Mouse (Mus musculus): ENCODE data around the gene Armt1.

GRCm38 (mm10) chr10:4389036-4389435, 43.2 kb upstream of the Armt1 start:
- TF ChIP-seq RAD21 (IDR thresholded peaks at IDR 0.05; ENCODE audit: low read depth, low read length) (no peak), POLR2A (IDR thresholded peaks at IDR 0.05; ENCODE audit: low read depth, low read length) (no peak), KAT2A (IDR thresholded peaks at IDR 0.05; ENCODE audit: insufficient replicate concordance, low read length) (no peak), MAFK (IDR thresholded peaks at IDR 0.05; ENCODE audit: insufficient replicate concordance, low read length) (no peak), MXI1 (IDR thresholded peaks at IDR 0.05; ENCODE audit: low read depth, low read length) (no peak), CTCF (conservative IDR thresholded peaks at IDR 0.05 in 1 of 2, IDR thresholded peaks at IDR 0.05 in 1 of 2; ENCODE audit: low read depth in 2 of 2, low read length in 2 of 2) (no peak), MAX (IDR thresholded peaks at IDR 0.05; ENCODE audit: low read length) (no peak), BHLHE40 (IDR thresholded peaks at IDR 0.05; ENCODE audit: low read depth, low read length) (no peak), EP300 (IDR thresholded peaks at IDR 0.05; ENCODE audit: low read length) (no peak), MEF2A (IDR thresholded peaks at IDR 0.05; ENCODE audit: borderline replicate concordance, low read depth, low read length) (no peak), NRF1 (IDR thresholded peaks at IDR 0.05; ENCODE audit: low read depth, low read length) (no peak)
